Mouse (Mus musculus) urinary bladder, adult 18-20 months (tissue): ENCODE results near the gene Dnmt3b.
"Not testable (repeated sequence)": the region's sequence is repeated elsewhere in the genome, so short reads cannot be mapped to it uniquely, and the experiment has no call there.

Experiments used
- DNase-seq, 2 experiments: peaks; one replicate each; pipeline ENCODE4 v3.0.0; 2022; ENCODE audit warnings: low spot score in 2 of 2, mixed read lengths in 2 of 2

The Dnmt3b gene

GRCm38 (mm10) chr2:153633259-153633658, 16.0 kb upstream of the Dnmt3b start:
- no peak for DNase-seq

DNA sequence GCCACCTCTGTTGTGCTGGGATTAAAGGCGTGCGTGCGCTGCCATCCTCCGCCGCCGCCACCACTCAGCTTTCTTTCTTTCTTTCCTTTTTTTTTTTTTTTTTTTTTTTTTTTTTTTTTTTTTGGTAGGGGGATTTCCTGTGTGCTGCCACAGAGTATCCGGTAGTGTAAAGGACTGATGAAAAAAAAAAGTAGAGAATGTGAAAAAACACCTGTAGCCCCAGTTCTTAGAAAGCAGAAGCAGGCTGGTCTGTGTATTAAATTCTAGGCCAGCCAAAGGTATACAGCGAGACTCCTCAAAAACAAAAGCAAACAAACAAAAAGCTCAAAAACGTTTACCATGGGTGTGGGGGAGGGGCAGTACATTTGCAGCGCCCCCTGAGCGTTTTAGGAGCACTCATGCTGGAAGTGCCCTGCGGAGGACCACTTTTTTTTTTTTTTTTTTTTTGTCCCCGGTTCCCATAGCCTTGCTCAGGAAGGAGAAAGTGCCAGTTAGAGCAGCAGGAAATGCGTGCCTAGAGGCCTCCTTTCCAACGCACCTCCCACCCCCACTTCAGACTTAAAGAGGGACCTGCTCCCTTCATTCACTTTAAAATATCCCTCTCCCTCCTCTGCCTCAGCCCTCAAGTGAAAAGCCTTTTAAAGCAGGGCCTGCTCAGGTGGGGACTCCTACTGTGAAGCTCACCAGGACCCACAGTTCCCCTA, 10.1 kb upstream of the Dnmt3b start:
- no peak for DNase-seq

DNA sequence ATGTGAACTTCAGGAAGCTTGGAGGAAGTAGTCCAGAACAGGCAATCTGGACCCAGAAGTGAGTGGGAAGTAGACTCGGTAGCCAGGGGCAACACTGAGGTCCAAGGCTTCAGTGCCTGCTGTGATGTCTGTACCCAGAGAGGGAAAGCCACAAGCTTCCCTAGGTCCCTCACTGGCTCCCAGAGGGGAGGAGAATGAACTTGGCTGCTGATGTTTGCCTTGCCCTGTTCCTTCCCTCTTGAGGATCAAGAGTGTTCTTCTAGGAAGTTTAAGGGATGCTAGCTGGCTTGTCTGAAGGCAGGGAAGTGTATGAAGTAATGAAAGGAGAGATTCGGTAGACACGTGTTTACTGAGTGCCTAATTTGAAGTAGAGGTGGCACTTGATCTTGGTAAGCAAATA, 6.8 kb upstream of the Dnmt3b start:
- DNase-seq: no peak

GRCm38 (mm10) chr2:153642999-153643398, 6.3 kb upstream of the Dnmt3b start:
- no peak for DNase-seq

DNA sequence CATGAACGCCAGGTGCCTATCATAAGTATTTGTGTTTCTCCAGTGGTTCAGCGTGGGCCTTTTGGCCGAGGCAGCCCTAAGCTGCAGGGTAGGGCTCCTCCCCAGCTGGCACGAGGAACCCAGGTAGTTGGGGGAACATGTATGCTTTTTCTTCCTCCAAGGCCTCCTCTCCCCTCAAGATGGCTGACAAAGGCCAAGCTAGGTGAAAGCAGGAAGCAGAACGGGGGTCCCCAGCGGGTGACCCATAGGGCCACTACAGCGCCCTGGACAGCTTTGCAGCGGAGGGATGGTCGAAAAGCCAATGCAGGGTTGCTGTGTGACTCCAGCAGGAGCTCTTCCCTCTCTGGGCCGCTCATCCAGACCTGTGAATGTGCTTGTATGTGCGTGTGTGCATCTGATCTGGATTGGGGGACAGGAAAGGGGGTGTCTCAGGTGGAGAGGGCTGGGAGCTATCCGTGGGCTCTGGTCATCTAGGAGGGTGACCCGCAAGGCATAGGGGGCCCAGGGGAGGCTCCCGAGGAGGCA, 415 bp upstream of the Dnmt3b start:
- peak in 1 of 2 experiments; percentile 11 for DNase-seq

GRCm38 (mm10) chr2:153650014-153650687, 901 bp downstream of the Dnmt3b start:
- DNase-seq: peak in 1 of 2 experiments; percentile 45

DNA sequence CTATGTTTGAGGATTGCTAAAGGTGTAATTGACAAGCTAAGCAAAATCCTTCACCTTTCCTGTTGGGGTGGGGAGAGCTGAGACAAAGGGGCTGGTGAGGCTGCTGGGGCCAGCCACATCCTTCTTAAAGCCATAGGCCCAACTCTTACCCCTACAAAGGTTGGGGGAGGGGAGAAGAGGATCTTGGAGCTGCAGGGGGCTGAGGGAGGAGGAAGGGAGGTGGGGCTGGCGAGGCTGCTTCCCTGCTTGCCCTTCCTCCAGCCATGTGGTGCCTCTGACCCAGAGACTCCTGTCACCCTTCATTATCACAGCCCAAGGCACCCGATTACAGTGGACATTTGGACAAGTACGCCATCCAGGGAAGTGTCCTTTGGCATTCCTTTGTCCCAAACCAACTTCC, 2.4 kb downstream of the Dnmt3b start:
- DNase-seq: no peak

- DNase-seq: not testable (repeated sequence)
These were observed 8.4 kb downstream of the Dnmt3b start for GRCm38 (mm10) chr2:153657659-153658058.

DNA sequence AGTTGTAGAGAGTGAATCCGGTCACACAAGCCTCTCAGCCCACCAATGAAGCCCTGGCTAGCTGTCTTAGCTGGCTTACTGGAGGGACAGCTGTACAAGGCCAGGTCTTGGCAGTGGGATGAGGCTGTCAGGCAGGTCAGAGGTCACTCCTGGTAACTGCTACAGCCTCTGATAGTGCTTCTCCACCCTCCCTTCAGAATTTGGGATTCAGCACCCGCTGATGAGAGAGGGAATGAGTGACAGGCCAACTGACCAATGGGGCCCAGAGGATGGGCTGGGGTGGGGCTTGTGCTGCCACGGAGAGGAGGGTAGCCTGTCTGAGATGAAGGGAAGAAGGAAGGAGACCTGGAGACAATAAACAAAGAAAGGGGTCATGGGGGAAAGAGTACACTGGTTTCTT, 11.4 kb downstream of the Dnmt3b start:
- no peak for DNase-seq

DNA sequence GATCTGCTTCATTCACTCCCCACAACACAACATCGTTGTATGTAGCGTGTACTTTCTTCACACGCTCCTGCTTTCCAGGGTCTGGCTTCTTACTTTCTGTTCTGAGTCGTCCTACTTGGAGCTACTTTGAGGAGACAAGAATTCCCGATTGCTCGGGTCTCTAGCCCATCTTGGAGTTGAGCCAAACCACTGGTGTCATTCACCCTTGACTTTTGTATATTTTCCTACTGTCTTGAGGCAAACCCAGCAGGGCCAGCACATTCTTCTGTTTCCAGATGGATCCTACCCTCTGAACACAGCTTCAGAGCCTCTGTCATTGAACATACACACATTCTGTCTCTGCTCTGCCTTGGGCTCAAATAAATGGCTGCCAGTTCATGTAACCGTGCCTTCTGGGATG, 16.2 kb downstream of the Dnmt3b start:
- no peak for DNase-seq

- no peak for DNase-seq
These were observed 19.6 kb downstream of the Dnmt3b start for GRCm38 (mm10) chr2:153668754-153669376.

DNA sequence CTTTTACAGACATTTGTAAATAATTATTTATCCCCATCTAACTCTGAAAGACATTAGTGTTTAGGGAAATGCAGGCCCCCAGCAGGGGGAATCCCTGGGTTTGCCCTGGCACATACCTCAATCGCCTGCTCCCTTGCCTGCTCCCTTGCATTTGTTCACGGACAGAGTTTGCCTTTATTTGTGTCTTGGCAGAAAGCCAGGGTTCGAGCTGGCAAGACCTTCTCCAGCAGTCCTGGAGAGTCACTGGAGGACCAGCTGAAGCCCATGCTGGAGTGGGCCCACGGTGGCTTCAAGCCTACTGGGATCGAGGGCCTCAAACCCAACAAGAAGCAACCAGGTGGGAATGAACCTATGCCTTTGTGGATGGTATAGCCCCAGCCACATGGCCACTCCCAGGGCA, 20.9 kb downstream of the Dnmt3b start:
- no peak for DNase-seq

DNA sequence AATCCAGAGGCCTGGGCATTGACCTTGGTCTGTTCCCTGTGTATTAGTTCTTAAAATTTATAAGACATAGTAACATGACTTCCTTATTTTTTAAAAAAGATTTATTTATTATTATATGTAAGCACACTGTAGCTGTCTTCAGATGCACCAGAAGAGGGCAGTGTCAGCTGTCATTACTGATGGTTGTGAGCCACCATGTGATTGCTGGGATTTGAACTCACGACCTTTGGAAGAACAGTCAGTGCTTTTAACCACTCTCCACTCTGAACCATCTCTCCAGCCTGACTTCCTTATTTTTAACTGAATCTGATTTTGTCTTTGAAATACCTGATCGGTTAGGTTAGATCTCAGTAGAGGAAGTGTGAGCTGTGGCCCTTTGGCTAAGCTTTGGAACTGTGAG, 23.4 kb downstream of the Dnmt3b start:
- no peak for DNase-seq

- not testable (repeated sequence) for DNase-seq
These were observed 26.1 kb downstream of the Dnmt3b start for GRCm38 (mm10) chr2:153675364-153675763.

GRCm38 (mm10) chr2:153676944-153677343, 27.7 kb downstream of the Dnmt3b start:
- DNase-seq: no peak

- no peak for DNase-seq
These were observed 28.3 kb downstream of the Dnmt3b start for GRCm38 (mm10) chr2:153677550-153677949.

DNA sequence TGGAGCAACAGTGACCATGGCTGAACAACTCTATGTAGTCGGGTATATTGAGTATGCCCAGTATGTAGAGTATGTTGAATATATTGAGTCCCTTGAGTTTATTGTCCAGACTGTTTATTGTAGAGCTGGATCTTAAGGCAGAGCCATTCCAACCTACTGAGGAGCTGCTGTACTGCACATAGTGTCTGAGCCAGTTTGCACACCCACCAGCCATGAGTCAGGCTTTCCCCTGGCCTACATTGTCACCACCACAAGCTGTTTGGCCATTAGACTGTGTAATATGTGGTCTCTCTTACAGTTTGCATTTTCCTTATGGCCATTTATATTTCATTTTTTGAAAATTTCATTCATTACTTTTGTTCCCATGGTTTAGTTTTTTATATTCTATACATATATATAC, 30.7 kb downstream of the Dnmt3b start:
- no peak for DNase-seq

GRCm38 (mm10) chr2:153693413-153693812, 44.2 kb downstream of the Dnmt3b start:
- not testable (repeated sequence) for DNase-seq

GRCm38 (mm10) chr2:153694462-153695085, 45.3 kb downstream of the Dnmt3b start:
- peak in 1 of 2 experiments; percentile 31 for DNase-seq

- DNase-seq: no peak
These were observed 47.1 kb downstream of the Dnmt3b start, which contains the start of gene Dnmt3c for GRCm38 (mm10) chr2:153696352-153696751. TSS of gene Dnmt3c (plus strand) at chr2:153696652.

- no peak for DNase-seq
These were observed 54.1 kb downstream of the Dnmt3b start for GRCm38 (mm10) chr2:153703389-153703788.

DNA sequence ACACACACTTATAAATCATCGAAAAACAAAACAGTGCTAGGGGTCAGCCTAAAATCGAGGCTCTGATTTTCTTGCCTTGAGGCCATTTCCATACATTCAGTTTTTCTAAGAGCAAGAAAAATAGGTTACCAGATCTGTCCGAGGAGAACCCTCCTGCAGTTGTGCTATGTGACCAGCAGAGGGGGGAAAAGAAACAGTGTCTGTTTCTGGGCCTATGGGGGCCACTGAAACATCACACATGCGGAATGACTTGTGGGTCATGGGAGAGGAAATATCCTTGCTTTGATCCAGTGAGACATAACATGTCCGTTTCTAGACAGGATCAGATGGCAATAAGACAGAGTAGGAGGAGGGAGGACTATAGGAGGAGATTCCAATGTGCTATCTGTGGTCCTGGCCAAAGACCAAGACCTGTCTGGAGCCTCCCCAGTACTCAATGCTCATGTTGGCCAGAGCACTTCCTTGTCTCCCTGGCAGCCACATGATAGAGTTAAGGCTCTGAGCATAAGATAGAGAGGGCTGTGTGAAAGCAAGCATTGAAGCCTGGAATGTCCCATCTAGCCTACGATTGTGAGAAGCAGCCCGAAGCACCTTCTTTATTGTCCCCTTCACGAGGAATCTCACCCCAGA, 61.6 kb downstream of the Dnmt3b start:
- DNase-seq: no peak
